Mouse (Mus musculus) stomach, postnatal 0 days (tissue): ENCODE data around the gene Gm7030.

ENCODE experiments used
- CTCF ChIP-seq: IDR thresholded peaks from 2 replicates; pipeline ENCODE4 v1.5.1; 2016; ENCODE audit warnings: antibody characterized with exemption, low read depth, mild to moderate bottlenecking, moderate library complexity
- EP300 ChIP-seq: optimal IDR thresholded peaks from 2 replicates; pipeline ENCODE3; 2016; ENCODE audit warnings: antibody characterized with exemption

DNA sequence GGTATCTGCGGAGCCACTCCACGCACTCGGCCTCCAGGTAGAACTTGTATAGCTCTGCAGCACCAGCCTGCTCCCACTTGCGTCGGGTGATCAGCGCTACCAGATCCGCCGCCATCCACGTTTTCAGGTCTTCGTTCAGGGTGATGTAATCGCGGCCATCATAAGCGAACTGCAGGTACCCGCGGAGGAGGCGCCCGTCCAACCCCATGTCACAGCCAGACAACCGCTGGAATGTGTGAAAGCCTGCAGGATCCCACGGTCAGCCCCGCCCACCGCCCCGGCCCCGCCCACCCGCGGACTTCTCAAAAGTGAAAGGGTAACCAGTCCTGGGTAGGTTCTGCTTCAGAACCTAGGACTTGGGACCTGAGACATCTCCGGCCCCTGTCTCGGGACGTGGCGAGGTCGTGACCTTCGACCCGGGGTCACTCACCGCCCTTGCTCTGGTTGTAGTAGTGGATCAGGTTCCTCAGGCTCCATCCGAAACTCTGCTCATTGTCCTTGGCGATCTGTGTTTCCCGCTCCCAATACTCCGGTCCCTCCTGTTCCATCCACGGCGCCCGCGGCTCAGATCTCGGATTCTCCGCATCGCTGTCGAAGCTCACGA lies 45.9 kb downstream of the Gm7030 start:
- TF ChIP-seq CTCF, result no peak
- no peak for TF ChIP-seq EP300
